Mouse (Mus musculus) MEL (cell line): Measurements from ENCODE around the gene Rab34.

ENCODE experiments used
- CTCF ChIP-seq, 3 experiments: IDR thresholded peaks in 2 of 3; conservative IDR thresholded peaks in 1 of 3; 2 replicates each; pipeline ENCODE4 v1.5.1; 2011 to 2012; ENCODE audit warnings: low read length in 3 of 3, low read depth in 2 of 3, mild to moderate bottlenecking in 2 of 3, improper control_type of control experiment in 1 of 3, inconsistent platforms in 1 of 3, mixed read lengths in 1 of 3, moderate library complexity in 1 of 3; ENCODE audit not compliant: control insufficient read depth in 1 of 3, insufficient read depth in 1 of 3, poor library complexity in 1 of 3, severe bottlenecking in 1 of 3
- EP300 ChIP-seq, 2 experiments: IDR thresholded peaks; 2 replicates each; pipeline ENCODE4 v1.6.1; 2011; ENCODE audit warnings: improper control_type of control experiment in 2 of 2, low read length in 2 of 2, low read depth in 1 of 2, mild to moderate bottlenecking in 1 of 2
- ZNF384 ChIP-seq: IDR thresholded peaks from 2 replicates; pipeline ENCODE4 v1.6.1; 2012; ENCODE audit warnings: low read depth, mild to moderate bottlenecking, inconsistent platforms, low read length, improper control_type of control experiment

GRCm38 (mm10) chr11:78211513-78211912 lies 23.3 kb downstream of the Rab34 start:
- TF ChIP-seq CTCF (IDR thresholded peaks at IDR 0.05 in 2 of 3, conservative IDR thresholded peaks at IDR 0.05 in 1 of 3; ENCODE audit: control insufficient read depth in 1 of 3, insufficient read depth in 1 of 3, low read depth in 2 of 3, low read length in 3 of 3, poor library complexity in 1 of 3, severe bottlenecking in 1 of 3) (no peak), ZNF384 (no peak), EP300 (IDR thresholded peaks at IDR 0.05; ENCODE audit: low read depth in 1 of 2, low read length in 2 of 2) (no peak)
